Mouse (Mus musculus) layer of hippocampus, postnatal 36 days (tissue): Measurements from ENCODE around the gene Atoh8. TPM values are rescaled to one million over a fixed set of nuclear protein-coding genes. Genes with fewer than 3 reads are reported as not detected.
A peak's percentile ranks its signal among the peaks of the same experiment; 100 is the strongest.

Experiments used
- DNase-seq, 2 experiments: peaks; one replicate each; pipeline ENCODE4 v3.0.0; 2022
- total RNA-seq, 2 experiments: library from RNA; stranded (reverse); gene quantifications; 2 replicates each; pipeline ENCODE4 v1.2.3; 2021

Gene Atoh8
- total RNA-seq, 2 experiments from 2014 or later = 2.2 to 3.4 TPM

- DNase-seq = no peak
These were observed 18.7 kb upstream of the Atoh8 start for GRCm38 (mm10) chr6:72253911-72254587.

GRCm38 (mm10) chr6:72253168-72253567, 17.8 kb upstream of the Atoh8 start:
- no peak for DNase-seq

GRCm38 (mm10) chr6:72252433-72252832, 17.1 kb upstream of the Atoh8 start:
- no peak for DNase-seq

- no peak for DNase-seq
These were observed 14.6 kb upstream of the Atoh8 start for GRCm38 (mm10) chr6:72249981-72250380.

- DNase-seq = no peak
These were observed 13.0 kb upstream of the Atoh8 start for GRCm38 (mm10) chr6:72248150-72248914.

- no peak for DNase-seq
These were observed 10.9 kb upstream of the Atoh8 start for GRCm38 (mm10) chr6:72246303-72246702.

GRCm38 (mm10) chr6:72244569-72245285, 9.3 kb upstream of the Atoh8 start:
- no peak for DNase-seq

GRCm38 (mm10) chr6:72244144-72244549, 8.8 kb upstream of the Atoh8 start:
- DNase-seq = peak; percentile 66 to 73

- no peak for DNase-seq
These were observed 7.3 kb upstream of the Atoh8 start for GRCm38 (mm10) chr6:72242532-72243320.

GRCm38 (mm10) chr6:72241843-72242154, 6.4 kb upstream of the Atoh8 start:
- DNase-seq = no peak

- DNase-seq = no peak
These were observed 5.9 kb upstream of the Atoh8 start for GRCm38 (mm10) chr6:72241133-72241842.

- DNase-seq = no peak
These were observed 4.7 kb upstream of the Atoh8 start for GRCm38 (mm10) chr6:72240042-72240441.

GRCm38 (mm10) chr6:72237035-72237434, 1.7 kb upstream of the Atoh8 start:
- peak; percentile 68 to 77 for DNase-seq

GRCm38 (mm10) chr6:72235807-72236407, 530 bp upstream of the Atoh8 start:
- no peak for DNase-seq

- DNase-seq = peak in 1 of 2 experiments; percentile 32
These were observed 842 bp downstream of the Atoh8 start for GRCm38 (mm10) chr6:72234372-72235097.

- no peak for DNase-seq
These were observed 1.4 kb downstream of the Atoh8 start for GRCm38 (mm10) chr6:72233950-72234349.

- no peak for DNase-seq
These were observed 2.5 kb downstream of the Atoh8 start for GRCm38 (mm10) chr6:72232870-72233269.

GRCm38 (mm10) chr6:72232411-72232810, 3.0 kb downstream of the Atoh8 start:
- no peak for DNase-seq

GRCm38 (mm10) chr6:72230875-72231274, 4.5 kb downstream of the Atoh8 start:
- DNase-seq = no peak

GRCm38 (mm10) chr6:72227665-72228265, 7.6 kb downstream of the Atoh8 start:
- DNase-seq = no peak
